Mouse (Mus musculus) layer of hippocampus, postnatal 25 days (tissue): Measurements from ENCODE around the gene Gse1. TPM values are rescaled to one million over a fixed set of nuclear protein-coding genes. Genes with fewer than 3 reads are reported as not detected.

Experiments
- DNase-seq, 2 experiments: peaks; one replicate each; pipeline ENCODE4 v3.0.0; 2022; ENCODE audit warnings: mixed read lengths in 2 of 2, low spot score in 1 of 2; ENCODE audit errors: extremely low spot score in 1 of 2
- total RNA-seq, 2 experiments: library from RNA; stranded (reverse); gene quantifications; 2 replicates each; pipeline ENCODE4 v1.2.3; 2021

Gene Gse1
- total RNA-seq, 2 experiments from 2014 or later: 121 to 145 TPM

DNA sequence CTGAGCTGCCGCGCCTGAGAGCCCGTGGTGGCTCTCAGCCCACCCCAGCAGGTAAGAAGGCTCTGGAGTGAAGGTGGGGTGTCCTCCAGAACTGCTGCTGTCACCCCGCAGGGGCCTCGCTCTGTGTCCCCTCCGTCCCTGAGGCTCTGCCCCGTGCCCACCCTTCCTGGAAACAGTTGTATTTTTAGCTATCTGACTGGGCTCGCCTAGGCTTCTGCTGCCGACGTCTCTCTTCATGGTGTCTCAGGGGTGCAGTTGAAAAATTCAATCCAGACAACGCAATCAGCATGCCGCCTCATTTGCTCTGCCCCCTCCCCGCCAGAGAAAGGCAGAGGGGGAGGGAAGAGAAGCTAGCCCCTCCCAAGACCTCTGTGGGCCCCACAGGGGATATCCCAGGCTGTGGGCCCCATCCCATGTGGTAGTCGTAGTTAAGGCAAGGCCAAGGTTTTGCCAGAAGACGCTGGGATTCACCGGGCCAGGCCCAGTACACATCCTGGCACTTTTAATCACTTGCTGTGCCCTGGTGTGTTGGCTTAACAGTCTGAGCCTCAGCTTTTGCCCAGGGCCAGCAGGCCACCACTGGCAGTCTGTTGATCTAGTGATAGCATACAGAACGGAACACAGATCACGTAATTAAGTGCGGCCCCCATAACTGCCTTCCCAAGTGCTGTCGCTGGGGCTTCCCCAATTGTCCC lies 328.1 kb downstream of the Gse1 start:
- DNase-seq: no peak

DNA sequence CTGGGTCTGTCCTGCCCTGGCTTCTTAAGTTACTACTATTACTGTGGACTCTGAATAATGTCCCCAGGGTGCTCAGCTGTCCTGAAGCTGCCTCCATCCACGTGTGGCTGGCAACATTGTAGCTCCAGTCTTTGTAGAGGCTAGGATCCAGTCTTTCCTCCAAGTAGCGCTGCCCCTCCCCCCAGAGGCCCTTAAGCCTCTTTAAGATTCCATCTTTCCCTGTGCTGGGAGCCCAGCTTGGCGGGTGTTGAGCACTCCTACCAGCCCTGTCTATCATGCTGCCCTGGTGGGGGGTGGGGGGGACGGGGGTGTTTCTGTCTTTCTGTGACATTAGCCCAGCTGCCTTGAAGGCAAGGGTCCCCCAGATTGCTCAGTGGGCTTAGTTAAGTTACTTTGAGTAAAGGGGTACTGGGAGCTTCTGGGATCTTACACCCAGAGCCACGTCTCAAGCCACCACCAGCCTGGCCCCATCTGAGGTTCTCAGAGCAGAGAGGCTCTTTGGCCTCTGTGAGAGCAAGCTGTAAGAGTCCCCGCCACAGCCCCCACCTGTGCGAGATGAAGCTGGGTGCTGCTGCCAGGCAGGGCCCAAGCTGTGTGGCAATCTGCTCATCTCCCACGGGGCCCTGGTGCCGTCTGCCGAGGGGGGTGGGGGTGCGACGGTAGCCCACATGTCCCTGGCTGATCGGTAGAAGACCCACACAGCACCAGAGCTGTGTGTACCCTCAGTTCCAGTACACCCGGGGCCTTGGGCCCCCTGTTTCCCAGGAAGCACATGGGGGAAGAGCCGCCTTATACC lies 329.1 kb downstream of the Gse1 start:
- DNase-seq: peak; percentile 75 to 88

DNA sequence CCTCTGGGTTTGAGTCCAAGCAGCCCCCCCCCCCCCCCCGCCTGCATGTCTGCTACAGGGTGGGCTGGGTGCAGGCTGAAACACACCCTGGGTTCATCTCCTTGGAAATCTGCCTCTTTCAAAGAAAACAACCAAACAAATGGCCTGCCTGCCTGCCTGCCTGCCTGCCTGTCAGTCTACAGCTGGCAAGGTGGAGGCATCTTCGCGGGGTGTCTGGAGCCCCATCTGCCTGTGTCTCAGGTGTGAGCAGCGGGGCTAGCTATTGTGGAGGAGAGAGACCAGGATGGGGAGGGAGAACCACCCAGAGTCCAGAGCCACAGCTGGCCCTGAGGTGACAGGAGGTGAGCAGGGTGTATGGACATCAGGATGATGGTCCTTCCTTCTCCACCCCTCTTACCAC lies 329.9 kb downstream of the Gse1 start:
- no peak for DNase-seq

DNA sequence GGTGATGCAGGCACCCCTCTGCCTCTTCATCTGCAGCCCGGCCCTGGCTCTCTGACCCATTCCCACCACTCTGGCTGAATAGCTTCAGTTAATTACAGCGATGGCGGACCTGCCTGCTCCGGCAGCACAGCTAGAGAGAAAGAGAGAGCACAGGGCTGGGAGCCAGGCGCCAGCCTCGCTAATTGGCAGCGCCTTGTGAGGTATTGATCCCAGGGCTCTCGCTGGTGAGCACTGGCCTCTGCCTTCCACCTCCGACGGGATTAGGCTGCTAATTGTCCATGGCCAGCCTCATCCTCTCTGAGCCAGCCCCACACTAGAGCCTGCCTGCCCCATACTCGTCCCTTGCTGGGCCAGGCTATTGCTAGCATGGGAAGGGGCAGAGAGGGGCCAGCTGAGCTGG lies 331.4 kb downstream of the Gse1 start:
- DNase-seq: no peak

DNA sequence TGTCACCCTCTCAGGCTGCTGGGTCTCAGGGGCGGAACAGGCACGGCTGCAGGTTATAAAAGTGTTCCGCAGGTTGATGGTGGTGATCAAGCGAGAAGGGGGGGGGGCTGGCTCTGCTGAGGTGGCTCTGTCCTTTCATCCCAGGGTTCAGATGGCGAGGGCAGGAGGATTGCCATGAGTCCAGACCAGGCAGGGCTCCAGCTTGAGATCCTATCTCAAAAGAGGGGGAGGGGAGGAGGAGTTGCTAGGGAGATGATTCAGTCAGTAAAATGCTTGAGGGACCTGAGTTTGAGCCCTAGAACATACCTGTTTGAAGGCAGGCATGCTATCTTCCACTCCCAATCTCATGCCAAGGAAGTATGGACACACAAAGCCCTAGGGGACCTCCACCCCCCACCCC lies 332.3 kb downstream of the Gse1 start:
- no peak for DNase-seq

DNA sequence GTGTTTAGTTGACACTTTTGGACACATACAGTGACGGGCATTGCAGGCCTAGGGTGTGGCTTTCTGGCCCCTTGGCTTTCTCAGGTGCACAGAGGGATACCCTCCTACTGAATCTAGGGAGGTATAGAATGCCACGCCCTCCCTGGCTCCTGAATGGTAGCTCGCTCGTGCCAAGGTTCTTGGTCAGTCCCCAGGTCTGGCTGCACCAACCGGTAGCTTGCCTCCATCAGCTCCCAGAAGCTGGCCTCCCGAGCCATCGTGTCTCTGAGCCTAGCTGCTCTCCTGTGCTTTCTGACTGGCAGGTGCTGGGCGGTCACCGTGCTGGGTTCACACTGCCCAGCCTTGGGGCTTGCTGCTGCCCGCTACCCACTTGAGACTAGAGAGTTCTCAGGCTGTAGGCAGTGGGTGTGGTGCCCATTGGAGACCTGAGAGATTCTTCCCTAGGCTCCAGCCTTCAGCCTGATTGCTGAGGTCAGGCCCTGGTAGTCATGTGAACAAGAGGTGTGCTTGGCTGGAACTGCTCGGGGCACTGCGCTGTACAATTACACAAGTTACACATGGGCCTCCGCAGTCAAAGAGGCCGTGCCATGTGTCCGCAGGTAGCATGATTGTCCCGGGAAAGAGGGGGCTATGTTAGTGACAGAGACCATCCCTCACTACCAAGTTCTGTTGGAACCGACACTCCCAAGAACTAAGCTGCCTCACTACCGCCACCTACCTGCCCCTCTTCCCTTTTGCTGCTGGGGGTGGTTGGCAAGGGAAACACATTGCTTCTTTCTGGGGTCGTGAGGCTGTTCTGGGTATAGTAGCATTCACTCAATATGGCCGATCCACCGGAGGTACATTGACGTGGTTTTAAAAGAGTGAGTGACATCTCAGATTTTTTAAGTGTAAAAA lies 333.5 kb downstream of the Gse1 start:
- DNase-seq: peak in 1 of 2 experiments; percentile 69

DNA sequence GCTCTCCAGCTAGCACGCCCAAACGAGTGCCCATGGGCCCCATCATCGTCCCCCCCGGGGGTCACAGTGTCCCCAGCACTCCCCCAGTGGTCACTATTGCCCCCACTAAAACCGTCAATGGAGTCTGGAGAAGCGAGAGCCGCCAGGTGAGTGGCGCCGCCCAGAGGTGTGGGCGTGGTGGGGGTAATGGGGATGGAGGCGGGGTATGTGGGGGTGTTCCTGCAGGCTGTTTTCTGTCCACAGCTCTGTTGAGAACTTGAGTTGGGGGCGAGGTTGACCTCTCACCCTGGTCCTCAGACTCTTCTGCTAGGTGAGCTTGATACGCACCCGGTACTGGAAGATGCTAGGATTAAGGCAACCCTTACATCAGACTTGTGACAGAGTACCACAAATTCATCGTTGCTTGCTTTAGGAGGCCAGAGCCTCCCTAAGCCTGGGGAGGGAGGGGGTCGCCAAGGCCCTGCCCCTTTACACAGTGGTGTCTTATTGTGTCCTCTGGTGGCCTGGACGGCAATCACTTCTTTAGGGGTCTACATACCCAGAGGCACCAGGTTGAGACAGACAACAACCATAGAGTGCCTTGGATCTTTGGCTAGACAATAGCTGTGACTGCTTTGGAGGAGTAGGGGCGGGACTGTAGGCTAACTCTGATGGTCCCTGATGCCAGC lies 334.6 kb downstream of the Gse1 start:
- no peak for DNase-seq

DNA sequence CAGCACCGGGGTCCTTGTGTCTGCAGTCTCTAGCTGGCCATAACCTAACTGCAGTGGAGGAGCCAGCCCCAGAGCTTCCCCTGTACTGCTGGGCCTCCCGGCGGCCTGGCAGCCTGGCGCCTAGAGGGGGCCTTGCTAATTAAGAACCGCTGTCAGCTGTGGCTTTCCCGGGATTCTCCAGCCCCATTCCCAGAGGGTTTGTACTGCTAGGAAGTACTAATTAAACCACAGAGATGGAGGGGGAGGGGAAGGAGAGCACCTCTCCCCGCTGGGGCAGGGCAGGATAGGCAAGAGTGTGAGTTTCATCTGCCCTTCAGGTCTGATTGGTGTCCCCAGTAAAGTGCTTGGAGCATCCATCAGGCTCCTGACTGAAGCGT lies 335.1 kb downstream of the Gse1 start:
- DNase-seq: no peak

DNA sequence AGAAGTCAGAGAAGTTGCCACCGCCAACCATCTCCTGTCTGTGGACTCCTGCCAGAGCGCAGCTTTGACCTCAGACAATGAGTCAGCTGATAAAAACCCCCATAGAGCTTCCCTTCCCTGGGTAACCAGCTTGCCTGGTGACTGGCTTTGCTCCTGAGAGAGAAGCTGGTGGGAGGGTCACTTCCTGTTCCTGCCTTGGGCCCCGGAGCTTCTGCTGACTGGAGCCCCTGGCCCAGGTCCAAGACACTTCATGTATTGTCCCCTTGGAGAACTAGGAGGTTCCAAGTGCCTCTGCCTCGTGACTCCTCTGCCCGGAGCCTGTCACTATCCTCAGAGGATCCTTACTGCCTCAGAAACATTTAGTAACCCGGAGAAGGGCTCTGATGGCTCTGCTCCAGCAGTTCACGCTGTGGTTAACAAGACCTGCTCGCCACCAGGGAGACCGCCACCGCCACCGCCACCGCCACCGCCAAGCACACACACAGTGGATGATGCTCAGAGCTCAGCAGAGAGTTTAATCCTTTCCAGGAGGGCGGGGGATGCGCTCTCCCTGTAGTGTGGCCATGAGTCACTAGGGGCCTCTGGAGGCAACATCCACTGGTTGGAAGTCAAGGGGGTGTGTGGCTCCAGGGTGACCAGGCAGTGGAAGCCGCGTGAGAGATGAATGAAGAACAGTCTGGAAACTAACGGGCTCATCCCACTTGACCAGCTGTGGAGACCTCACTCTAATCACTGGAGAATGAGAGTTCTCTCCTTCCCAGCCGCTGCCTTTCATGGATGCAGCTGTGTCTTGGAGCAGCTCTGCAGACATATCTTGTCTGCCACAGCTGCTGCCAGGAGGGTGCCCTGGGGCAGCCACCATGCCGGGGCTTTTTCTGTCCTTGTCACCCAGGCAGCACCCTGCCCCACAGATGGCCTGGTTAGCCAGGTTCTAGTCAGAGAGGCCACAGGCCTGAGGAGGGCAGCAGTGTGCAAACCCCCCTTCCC lies 335.9 kb downstream of the Gse1 start:
- DNase-seq: peak in 1 of 2 experiments; percentile 58

DNA sequence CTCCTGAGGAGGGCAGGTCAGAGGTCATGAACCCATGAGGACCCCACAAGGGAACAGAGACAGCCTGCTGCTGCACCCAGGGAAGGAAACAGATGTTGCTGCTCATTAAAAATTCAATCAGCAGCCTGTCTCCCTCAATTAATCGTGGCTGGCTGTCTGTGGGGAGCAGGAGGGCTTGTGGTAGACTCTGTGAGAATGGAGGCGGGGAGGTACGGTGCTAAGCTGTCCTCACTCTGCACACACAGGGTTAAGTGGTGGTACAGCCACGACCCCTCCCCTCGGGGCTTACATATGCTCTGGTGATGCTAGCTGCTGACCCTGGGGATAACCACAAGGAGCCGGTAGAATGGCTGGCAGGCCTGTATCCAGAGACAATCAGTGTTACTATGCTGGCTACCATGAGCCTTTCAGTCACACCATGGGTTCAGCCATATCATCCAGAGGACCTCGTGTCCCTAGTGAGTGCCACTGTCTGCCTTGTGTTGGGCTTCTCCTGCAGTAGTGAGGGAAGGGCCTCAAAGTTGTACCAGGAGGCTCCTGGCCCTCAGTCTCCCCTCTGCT lies 337.0 kb downstream of the Gse1 start:
- DNase-seq: no peak

DNA sequence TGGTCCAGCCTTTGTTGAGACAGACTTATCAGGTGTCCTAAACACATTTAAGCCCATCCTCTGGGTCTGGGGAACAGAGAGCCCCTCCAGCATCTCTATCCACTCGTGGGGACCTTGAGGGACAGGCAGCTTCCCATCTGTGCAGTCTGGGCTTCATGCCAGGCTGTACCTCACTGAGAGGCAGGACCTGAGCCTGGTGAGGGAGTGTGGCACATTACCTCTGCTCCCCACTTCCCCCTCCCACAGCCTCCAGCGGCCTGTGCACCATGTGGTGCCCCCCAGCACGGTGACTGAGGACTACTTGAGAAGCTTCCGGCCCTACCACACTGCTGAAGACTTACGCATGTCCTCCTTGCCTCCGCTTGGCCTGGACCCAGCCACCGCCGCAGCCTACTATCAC lies 338.4 kb downstream of the Gse1 start:
- no peak for DNase-seq

DNA sequence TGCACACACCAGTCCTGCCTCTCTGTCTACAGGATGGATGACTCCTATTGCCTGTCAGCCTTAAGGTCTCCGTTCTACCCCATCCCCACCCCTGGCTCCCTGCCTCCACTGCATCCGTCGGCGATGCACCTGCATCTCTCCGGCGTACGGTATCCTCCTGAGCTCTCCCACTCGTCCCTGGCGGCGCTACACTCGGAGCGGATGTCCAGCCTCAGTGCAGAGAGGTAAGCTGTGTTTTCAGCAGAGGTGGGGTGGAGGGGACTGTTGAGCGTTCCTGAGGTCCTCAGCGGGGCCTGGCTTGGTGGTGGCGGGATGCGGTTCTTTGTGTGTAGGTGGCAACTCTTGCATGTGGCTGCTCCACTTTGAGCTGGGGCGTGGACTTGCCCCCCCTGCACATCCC lies 339.5 kb downstream of the Gse1 start:
- no peak for DNase-seq

DNA sequence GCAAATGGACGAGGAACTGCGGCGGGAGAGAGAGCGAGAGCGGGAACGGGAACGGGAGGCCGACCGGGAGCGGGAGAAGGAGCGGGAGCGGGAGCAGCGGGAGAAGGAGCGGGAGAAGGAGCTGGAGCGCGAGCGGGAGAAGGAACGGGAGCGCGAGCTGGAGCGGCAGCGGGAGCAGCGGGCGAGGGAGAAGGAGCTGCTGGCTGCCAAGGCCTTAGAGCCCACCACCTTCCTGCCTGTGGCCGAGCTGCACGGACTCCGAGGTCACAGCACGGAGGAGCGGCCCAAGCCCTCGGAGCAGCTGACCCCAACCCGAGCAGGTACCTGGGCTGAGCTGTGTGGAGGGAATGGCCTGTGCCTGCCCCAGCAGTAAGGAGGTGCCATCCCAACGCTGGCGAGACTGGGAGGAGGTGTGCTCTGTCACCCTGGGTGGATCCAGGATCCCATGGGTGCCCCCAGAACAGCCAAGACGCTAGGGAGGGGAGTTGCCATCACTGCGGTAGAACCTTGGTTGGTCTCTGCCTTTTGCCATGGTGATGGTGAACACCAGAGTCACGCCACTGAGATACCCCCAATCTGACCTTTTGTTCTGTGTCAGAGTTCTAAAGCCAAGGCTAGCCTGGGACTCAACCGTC lies 340.0 kb downstream of the Gse1 start:
- DNase-seq: no peak

DNA sequence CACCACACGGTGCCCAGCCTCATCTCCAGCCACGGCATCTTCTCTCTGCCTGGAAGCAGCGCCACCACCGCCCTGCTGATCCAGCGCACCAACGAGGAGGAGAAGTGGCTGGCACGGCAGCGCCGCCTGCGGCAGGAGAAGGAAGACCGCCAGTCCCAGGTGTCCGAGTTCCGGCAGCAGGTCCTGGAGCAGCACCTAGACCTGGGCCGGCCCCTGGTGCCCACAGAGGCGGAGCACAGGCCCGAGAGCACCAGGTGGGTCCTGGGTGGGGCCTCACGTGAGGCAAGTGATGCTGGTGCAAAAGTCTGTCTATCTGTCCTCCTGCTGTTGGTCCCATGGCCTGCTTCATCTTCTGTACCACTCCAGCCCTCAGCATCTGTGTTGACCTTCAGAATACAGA lies 340.9 kb downstream of the Gse1 start:
- no peak for DNase-seq

DNA sequence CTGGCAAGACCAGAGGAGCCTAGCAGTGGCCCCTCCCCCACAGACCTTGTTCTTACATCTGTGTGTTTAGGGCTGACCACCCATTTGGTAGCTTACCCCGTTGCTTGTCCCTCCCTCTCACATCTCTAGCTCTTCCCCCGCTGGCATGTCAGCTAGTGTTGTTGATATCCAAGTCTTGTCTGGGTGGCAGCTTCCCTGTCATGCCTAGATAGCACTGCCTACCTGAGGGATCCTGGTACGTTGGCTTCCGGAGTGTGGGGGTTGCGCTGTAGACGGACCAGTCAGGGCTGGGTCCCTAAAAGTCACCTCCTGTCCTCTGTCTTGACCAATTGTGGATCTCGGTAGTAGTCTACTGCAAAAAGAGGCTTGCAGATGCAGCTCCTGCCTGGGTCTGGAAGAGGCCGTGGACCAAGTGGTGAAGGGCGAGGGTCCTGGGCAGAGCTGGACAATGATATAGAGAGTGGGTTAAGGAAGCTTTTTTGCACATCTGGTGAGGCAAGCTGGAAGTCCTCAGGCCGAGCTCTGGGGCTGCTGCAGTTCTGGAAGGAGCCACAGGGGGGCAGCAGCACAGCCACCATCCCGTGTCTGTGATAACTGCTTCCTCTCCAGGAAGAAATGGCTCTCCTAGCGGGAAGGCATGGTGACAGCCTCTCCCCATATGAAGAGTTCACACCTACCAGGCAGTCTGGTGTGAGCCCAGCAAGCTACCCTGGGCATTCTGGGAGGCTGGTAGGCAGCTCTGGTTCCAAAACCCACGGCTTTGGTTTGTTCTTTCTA lies 341.9 kb downstream of the Gse1 start:
- peak; percentile 82 to 90 for DNase-seq

DNA sequence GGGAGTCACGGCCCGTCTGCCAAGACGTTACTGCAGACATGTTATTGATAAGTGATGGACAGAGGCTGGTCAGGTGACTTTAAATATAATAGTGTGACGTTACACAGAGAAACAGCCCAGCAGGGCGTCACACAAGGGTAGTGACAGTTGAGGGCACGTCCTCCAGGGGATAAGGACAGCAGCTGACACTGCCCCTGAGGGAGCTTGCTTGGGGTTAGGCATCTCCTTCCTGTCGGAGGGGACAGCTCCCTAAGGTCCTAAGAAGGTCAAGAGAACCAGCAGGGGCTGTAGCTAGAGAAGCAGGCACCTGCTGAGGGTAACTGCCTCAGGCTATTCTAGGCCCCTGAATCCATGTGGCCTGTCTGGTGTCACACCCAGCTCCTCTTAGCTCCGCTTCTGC lies 343.3 kb downstream of the Gse1 start:
- no peak for DNase-seq

DNA sequence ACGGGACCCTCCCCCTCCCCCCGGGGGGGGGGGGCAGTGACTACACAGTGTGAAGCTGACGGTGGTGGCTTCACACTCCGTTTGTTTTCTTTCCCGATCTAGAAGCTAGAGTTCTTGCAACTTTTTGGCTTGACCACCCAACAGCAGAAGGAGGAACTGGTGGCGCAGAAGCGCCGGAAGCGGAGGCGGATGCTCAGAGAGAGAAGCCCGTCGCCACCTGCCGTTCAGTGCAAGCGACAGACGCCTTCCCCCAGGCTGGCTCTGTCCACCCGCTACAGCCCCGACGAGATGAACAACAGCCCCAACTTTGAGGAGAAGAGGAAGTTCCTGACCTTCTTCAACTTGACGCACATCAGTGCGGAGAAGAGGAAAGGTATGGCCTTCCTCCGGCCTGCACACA lies 344.3 kb downstream of the Gse1 start:
- DNase-seq: peak in 1 of 2 experiments; percentile 66

DNA sequence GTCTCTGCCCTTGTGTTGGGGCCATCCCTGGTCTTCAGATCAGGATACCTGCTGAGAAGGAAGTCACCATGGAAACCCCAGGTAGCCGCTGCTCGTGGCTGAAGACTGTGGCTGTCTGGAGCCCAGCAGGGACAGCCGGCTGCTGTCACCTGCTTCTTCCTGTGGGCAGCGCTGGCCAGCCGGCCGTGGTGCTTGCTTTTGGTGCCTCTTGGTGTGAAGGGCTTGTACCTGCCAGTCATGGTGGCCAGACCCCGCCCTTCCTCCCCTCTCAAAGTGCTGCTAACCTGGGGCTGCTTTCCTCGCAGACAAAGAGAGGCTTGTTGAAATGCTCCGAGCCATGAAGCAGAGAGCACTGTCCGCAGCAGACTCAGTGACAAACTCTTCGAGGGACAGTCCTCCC lies 345.6 kb downstream of the Gse1 start:
- no peak for DNase-seq
